Mouse (Mus musculus) spleen, adult 2 months (tissue): ENCODE data around the gene Tm9sf3.

Source experiments
- CTCF ChIP-seq: fragments of 200-500 bp; IDR thresholded peaks from 2 replicates; pipeline ENCODE4 v1.5.1; 2011; ENCODE audit warnings: mild to moderate bottlenecking, inconsistent platforms; ENCODE audit not compliant: insufficient read depth, insufficient read length, insufficient replicate concordance; ENCODE audit errors: extremely low read depth
- POLR2A ChIP-seq: fragments of 200-500 bp; IDR thresholded peaks from 2 replicates; pipeline ENCODE4 v1.6.1; 2011; ENCODE audit warnings: low read depth, low read length, inconsistent platforms

DNA sequence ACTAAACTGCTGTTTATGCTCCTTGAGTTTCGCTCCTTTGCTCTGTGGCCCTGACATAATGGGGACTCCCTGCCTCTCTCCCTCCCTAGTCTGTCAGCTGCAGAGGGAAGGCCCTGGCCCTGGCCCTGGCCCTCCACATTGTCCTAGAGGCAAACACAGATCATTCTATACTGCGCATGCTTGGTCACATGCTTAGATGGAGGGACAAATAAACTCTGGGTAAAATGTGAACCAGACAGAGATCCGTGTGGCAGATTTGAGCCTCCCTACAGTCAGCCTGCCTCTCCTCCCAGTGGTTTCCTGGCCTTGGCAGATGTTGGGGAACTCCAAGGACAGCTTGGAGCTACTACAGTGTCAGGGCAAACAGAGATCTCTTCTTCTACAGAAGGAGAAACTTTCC, 40.1 kb upstream of the Tm9sf3 start:
- TF ChIP-seq POLR2A (no peak), CTCF (no peak)
